Mouse (Mus musculus) liver, postnatal 0 days (tissue): ENCODE results near the gene Prph2. TPM values are rescaled to one million over a fixed set of nuclear protein-coding genes. Genes with fewer than 3 reads are reported as not detected.

Source experiments
- ATAC-seq: fragments of 200-750 bp; cut with Nextera tagmentation; 2 replicates; pipeline ENCODE4 v1.8.0; 2017; ENCODE audit warnings: mild to moderate bottlenecking, moderate library complexity
- DNase-seq: peaks from one replicate; pipeline ENCODE4 v3.0.0-alpha.2; 2016
- H3K27ac ChIP-seq: fragments of 300-500 bp; sonication (generic); 2 replicates; pipeline ENCODE4 v1.5.1; 2014; ENCODE audit warnings: antibody characterized with exemption, moderate library complexity, mild to moderate bottlenecking, low read depth
- H3K27me3 ChIP-seq: fragments of 300-500 bp; sonication (generic); 2 replicates; pipeline ENCODE4 v1.6.1; 2014; ENCODE audit warnings: low read length, control low read depth, mixed read lengths; ENCODE audit not compliant: insufficient read depth
- H3K36me3 ChIP-seq: fragments of 300-500 bp; sonication (generic); replicated peaks from 2 replicates; pipeline ENCODE4 v1.6.1; 2014; ENCODE audit warnings: mild to moderate bottlenecking, control low read depth, low read length, moderate library complexity, mixed read lengths; ENCODE audit not compliant: insufficient read depth
- H3K4me1 ChIP-seq: fragments of 300-500 bp; sonication (generic); 2 replicates; pipeline ENCODE4 v1.6.1; 2014; ENCODE audit warnings: antibody characterized with exemption, mild to moderate bottlenecking, control low read depth; ENCODE audit not compliant: insufficient read depth
- H3K4me2 ChIP-seq: fragments of 300-500 bp; sonication (generic); 2 replicates; pipeline ENCODE4 v1.6.1; 2014; ENCODE audit warnings: low read depth, mild to moderate bottlenecking, low read length, moderate library complexity, mixed read lengths
- H3K4me3 ChIP-seq: fragments of 300-500 bp; sonication (generic); 2 replicates; pipeline ENCODE4 v1.5.1; 2014; ENCODE audit warnings: low read depth, low read length
- H3K9ac ChIP-seq: fragments of 300-500 bp; sonication (generic); replicated peaks from 2 replicates; pipeline ENCODE4 v1.6.1; 2014; ENCODE audit warnings: mild to moderate bottlenecking, moderate library complexity
- H3K9me3 ChIP-seq: fragments of 300-500 bp; sonication (generic); 2 replicates; pipeline ENCODE4 v1.6.1; 2016; ENCODE audit warnings: mild to moderate bottlenecking, control low read depth, low read length, mixed read lengths
- CTCF ChIP-seq: sonication (generic); IDR thresholded peaks from 2 replicates; pipeline ENCODE4 v1.5.1; 2016; ENCODE audit warnings: antibody characterized with exemption, low read depth
- EP300 ChIP-seq: IDR thresholded peaks from 2 replicates; pipeline ENCODE4 v1.6.1; 2016; ENCODE audit warnings: antibody characterized with exemption, low read depth, mild to moderate bottlenecking
- WGBS: fragments of 180-500 bp; shearing (Covaris S2); extraction: QIAGEN DNeasy Blood & Tissue Kit; methylation state at CpG from one replicate; pipeline ENCODE4 v1.1.7; 2014; ENCODE audit not compliant: insufficient replicate concordance; 5-methylcytosine and 5-hydroxymethylcytosine counted together
- polyA plus RNA-seq: library from polyadenylated mRNA; unstranded; fragments of >200 nt; fragmentation: Nextera tagmentation; extraction: Ambion mirVana; gene quantifications from 2 replicates; pipeline ENCODE4 v1.2.1, GENCODE M21; 2015

The Prph2 gene
- polyA plus RNA-seq: not detected in 2 replicates

DNA sequence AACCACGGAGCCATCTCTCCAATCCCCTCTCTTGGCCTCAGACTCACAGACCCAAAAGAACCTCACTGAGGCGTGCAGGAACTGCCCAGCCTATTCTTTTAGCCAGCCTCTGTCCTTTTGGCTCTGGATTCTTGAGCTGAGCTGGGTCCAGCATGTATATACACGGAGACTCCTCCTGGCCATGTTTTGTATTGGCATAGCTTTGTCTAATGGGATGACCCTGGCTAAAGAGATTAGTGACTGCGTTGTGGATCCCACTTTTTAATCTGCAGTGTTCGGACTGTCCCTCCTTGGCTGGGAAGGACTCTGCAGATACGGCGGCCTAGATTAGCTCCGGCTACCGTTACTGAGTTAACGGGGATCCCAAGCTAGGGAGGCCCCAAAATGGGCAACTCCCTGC, at the start of gene Prph2:
Gene Prph2, plus strand, starts transcription at position 274 of the 400 bp plus-strand sequence.
- H3K27me3 ChIP-seq: no peaks in the 10 kb centered on the region
- H3K4me3 ChIP-seq: no peak within 1 kb of the TSS
- 84% methylated on average over 10 of the region's 10 CpGs for WGBS
- H3K9me3 ChIP-seq: no peaks in the 10 kb centered on the region
- ATAC-seq (no peak), DNase-seq (no peak)
- H3K4me1 ChIP-seq: no peaks in the 10 kb centered on the region
- TF ChIP-seq CTCF: no peak
- no peak for TF ChIP-seq EP300
- H3K4me2 ChIP-seq: no peak within 1 kb of the TSS
- no peaks in the 10 kb centered on the region for H3K36me3 ChIP-seq
- H3K27ac ChIP-seq: no peak within 1 kb of the TSS
- no peak within 1 kb of the TSS for H3K9ac ChIP-seq

DNA sequence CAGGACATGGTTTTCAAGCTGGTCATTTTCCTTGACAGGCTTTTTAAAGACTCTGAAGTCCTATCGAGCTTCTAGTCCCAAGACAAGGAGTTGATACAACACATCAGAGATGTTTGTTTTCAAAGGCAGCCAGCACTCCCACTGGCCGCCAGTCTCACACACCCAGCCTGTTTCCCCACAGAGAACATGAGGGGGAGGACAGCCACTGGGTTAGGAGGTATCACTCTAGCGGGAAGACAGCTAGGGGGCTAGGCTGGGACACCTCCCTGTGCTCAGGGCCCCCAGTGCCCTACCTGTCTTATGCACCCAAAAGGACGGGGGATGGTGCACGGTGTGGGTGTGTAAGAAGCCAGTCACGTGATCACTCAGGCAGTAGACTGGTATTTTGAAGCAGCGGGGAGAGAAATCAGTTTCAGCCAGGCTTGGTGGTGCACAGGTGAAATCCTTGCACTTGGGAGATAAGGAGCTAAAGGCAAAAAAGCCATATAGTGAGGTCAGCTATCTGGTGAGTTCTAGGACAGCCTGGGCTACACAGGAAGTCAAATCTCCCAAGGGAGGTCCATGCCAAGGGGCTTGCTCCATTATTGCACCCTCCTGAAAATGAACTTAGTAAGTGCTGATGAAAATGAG, 45.6 kb upstream of the Prph2 start:
- TF ChIP-seq EP300 (no peak), CTCF (no peak)
- DNase-seq: no peak
- Histone ChIP-seq H3K27ac (no peak overlapping the region), H3K4me2 (no peak overlapping the region), H3K36me3 (no peaks in the 10 kb centered on the region), H3K27me3 (no peaks in the 10 kb centered on the region), H3K4me3 (no peak overlapping the region), H3K9ac (no peak overlapping the region), H3K9me3 (no peaks in the 10 kb centered on the region), H3K4me1 (0 out of 2 replicates have a peak, but pooled peaks cover 5% of the 10 kb centered on the region)
- ATAC-seq: peak; percentile 50
- 64% methylated on average over 7 of the region's 7 CpGs for WGBS

DNA sequence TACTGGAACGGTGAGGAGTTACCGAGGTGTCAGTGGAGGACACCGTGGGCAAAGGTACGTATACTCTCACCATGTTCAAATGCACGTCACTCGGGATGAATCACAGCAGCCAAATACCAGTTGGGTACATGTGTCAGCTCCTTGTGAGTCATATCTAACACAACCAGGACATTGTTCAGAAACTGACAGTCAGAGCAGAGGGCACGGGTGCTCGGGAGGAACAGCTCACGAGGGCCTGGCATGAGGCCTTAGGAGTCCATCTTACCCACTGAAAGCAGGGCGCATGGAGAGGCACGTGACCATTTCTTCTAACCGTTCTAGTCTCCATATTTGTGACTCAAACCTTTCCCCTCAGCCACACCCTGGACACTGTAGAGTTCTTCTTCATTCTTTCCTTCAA, 43.4 kb upstream of the Prph2 start:
- Histone ChIP-seq H3K9ac (no peak overlapping the region), H3K27ac (no peak overlapping the region), H3K27me3 (no peaks in the 10 kb centered on the region), H3K4me2 (no peak overlapping the region), H3K36me3 (no peaks in the 10 kb centered on the region), H3K4me1 (0 out of 2 replicates have a peak, but pooled peaks cover 7% of the 10 kb centered on the region), H3K9me3 (no peaks in the 10 kb centered on the region), H3K4me3 (no peak overlapping the region)
- ATAC-seq (no peak), DNase-seq (no peak)
- TF ChIP-seq CTCF: no peak
- no peak for TF ChIP-seq EP300
- WGBS: 83% methylated on average over 12 of the region's 12 CpGs

DNA sequence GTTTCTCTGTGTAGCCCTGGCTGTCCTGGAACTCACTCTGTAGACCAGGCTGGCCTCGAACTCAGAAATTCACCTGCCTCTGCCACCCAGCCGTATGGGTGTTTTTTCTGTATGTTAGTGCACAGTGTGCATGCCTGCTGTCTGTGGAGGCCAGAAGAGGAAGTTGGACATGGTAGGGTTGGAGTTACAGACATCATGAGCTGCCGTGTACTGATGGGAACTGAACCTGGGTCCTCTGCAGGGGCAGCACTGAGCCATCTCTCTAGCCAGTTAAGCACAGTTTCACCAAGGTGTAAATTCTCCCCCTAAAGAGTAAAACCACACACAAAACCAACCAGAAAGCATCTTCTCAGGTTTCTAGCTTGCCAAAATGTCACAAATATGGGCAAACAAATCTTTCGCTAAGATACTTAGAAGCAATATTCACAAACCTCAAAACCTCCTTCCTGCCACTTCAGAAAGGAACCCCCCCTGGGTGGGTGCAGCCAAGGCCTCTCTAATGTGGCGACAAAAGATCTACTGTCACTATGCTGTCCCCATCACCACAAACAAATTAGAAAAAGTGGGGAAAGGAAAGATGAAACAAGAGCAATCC, 40.0 kb upstream of the Prph2 start:
- DNase-seq (no peak), ATAC-seq (no peak)
- H3K4me1 ChIP-seq: peaks cover 17% of the 10 kb centered on the region
- TF ChIP-seq CTCF (no peak), EP300 (no peak)
- no peak overlapping the region for H3K9ac ChIP-seq
- no peaks in the 10 kb centered on the region for H3K9me3 ChIP-seq
- 63% methylated on average over 5 of the region's 5 CpGs for WGBS
- H3K36me3 ChIP-seq: no peaks in the 10 kb centered on the region
- no peaks in the 10 kb centered on the region for H3K27me3 ChIP-seq
- H3K4me3 ChIP-seq: no peak overlapping the region
- no peak overlapping the region for H3K27ac ChIP-seq
- no peak overlapping the region for H3K4me2 ChIP-seq

DNA sequence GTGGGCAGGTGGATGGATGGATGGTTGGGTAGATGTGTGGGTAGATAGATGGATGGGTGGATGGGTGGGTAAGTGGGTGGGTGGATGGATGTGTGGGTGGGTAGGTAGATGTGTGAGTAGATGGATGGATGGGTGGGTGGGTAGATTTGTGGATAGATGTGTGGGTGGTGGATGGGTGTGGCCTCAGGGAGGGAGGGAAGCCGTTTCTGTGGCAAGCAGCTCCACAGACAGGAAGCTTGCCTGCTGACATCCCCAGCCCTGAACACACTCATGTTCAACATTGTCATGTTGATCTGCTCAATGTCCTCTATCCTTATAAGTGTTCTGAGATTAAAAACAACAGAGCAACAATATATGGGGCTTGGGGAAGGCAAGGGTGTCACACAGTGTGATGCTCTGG, 39.3 kb upstream of the Prph2 start:
- no peak overlapping the region for H3K27ac ChIP-seq
- H3K9me3 ChIP-seq: no peaks in the 10 kb centered on the region
- H3K36me3 ChIP-seq: no peaks in the 10 kb centered on the region
- no peak overlapping the region for H3K4me3 ChIP-seq
- ATAC-seq: no peak
- DNase-seq: no peak
- no peaks in the 10 kb centered on the region for H3K27me3 ChIP-seq
- WGBS: 33% methylated on average over 1 of the region's 1 CpGs
- no peak overlapping the region for H3K9ac ChIP-seq
- no peak overlapping the region for H3K4me2 ChIP-seq
- peaks cover 17% of the 10 kb centered on the region for H3K4me1 ChIP-seq
- TF ChIP-seq CTCF (no peak), EP300 (no peak)

DNA sequence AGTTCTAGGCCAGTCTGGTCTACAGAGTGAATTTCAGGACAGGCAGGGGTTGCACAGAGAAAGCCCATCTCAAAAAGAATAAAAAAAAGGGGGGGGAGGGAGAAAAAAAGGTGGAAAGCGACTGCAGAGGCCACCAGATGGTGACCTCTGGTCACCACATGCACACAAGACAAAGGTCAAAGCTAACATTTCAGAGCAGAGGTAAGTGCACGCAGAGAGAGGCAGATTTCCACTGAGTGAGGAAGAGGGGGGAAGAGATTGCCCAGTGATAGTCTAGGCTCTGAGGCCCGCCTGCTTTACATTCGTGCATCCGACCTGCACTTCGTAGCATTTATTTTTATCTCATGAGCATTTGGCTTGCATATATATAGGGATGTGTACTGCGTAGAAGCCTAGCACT, 37.5 kb upstream of the Prph2 start:
- TF ChIP-seq CTCF: no peak
- no peak for TF ChIP-seq EP300
- Histone ChIP-seq H3K27me3 (no peaks in the 10 kb centered on the region), H3K4me3 (no peak overlapping the region), H3K4me1 (peaks cover 23% of the 10 kb centered on the region), H3K27ac (peak overlapping the region; percentile 71), H3K9ac (peak overlapping the region; percentile 16; the same call in 1 of the 2 replicates), H3K4me2 (peak overlapping the region; percentile 23; the same call in 1 of the 2 replicates), H3K36me3 (no peaks in the 10 kb centered on the region), H3K9me3 (no peaks in the 10 kb centered on the region)
- 61% methylated on average over 7 of the region's 7 CpGs for WGBS
- peak; percentile 61 for ATAC-seq
- DNase-seq: no peak
